Mouse (Mus musculus) brain, adult 2 months (tissue): ENCODE data around the gene Olfr159.
A peak's percentile ranks its signal among the peaks of the same experiment; 100 is the strongest.

ENCODE experiments used
- DNase-seq: peaks from one replicate; pipeline ENCODE4 v3.0.0; 2011; ENCODE audit warnings: low read depth, low spot score

Gene Olfr159

GRCm38 (mm10) chr4:43729794-43730550, 40.8 kb downstream of the Olfr159 start, which contains the start of gene Spaar:
TSS of gene Spaar (plus strand) at chr4:43730034.
- no peak for DNase-seq

DNA sequence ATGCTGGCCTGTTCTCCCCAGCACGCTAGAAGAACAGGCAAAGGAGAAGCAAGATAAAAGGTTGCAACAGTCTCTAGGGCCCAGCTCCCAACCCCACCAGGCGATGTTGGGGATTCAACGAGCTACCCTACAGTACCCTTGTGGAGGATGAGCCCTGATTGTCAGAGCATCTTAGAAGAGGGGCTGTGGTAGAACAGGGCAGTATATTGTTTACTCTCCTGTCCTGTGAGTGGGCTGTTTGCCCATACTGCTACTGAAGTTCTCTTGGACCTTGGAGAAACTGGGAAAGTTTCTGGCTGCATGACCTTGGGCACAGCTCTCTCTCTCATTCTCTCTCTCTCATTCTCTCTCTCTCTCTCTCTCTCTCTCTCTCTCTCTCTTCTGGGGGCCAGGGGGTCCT, 41.7 kb downstream of the Olfr159 start:
- DNase-seq: no peak

DNA sequence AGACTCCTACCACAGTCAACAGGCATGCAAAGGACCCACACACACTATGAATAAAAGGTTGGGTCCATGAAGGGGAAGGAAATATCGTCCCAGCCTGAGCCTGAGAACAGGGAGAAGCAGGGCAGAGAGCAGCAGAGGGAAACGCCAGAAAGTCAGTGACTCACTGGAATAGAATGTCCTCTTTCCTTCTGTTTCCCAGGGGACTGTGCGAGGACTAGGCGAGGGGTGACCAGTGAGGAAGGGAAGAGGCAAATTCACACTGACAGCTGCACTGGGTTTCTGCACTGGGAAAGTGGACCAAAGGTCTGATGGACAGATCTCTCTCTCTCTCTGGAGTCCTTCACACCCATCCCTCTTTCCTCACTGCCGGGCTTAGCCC, 42.2 kb downstream of the Olfr159 start:
- no peak for DNase-seq

DNA sequence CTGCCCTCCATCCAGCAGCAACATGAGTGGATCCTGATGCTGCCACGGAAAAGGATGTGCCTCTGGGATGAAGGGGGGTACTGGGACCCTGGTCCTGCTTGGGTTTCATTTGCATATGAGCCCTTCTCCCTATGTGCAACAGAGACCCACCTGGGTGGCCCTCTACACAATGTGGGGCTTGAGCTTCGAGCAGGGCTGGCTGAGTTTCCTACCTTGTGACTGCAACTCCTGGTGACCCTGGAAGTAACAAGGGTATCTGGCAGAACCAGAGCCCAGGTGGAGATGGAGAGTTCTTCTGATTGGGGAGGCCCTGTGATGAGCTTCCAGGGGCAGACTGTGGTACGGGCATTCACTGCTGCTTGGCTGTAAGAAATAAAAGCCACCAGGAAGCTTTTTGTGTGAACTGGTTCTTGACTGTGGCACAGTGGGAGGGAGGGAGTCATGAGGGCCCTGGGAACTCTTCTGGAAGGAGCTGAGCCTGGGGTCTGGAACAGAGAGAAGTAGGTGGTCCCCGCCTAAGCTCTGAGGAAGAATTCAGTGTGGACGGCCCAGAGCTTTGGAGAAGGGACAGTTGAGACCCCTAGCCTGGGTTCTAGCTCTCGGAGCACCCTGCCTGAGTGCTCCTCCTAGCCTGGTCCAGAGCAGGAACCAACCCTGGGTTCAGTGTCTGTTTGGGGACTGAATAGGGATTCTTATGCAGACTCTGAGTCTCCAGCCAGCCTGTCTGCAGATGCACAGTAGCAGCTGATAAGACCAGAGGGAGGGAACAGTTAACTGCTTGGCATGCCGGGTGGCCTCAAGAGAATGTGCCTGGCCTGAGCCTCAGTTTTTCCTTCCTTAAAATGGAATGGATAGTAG, 42.9 kb downstream of the Olfr159 start:
- DNase-seq: no peak

GRCm38 (mm10) chr4:43726995-43727394, 43.8 kb downstream of the Olfr159 start, which contains the start of gene Hrct1:
TSS of gene Hrct1 (plus strand) at chr4:43727188.
- DNase-seq: peak; percentile 43

DNA sequence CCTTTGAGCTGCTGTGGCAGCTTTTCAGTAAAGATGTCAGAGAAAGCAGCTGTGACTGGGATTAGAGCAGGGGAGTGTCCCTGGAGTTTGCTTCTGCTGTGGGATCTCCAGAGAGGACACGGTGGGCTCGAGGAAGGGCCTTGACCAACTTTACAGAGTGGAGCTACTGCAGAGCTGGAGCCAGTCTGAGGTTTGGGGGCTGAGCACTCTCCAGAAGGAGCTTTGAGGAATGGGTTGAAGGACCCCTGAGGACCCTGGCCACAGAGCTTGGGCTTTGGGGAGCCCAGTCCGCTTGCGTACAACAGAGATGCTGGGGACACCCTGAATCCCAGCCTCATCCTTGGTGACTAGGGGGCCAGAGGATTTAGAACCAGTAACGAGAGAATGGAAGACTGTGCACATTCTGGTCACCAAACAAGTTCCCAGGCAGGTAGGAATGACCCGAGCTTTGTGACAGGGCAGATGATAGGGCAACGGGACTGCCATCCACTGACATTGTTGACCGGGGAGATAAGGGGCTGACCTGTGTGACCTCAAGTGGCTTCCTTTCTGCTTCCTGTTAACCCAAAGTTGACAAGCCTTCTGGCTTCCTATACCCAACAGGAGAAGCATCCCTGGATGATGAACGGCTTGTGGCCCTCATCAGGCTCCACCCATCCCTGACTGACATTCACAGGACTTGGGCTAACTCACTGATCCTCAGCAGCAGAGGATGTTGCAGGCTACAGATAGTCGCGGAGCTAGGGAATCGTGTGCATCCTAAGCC, 44.4 kb downstream of the Olfr159 start:
- no peak for DNase-seq

GRCm38 (mm10) chr4:43724764-43725163, 46.0 kb downstream of the Olfr159 start:
- DNase-seq: peak; percentile 38

GRCm38 (mm10) chr4:43722191-43722590, 48.6 kb downstream of the Olfr159 start:
- DNase-seq: peak; percentile 42

DNA sequence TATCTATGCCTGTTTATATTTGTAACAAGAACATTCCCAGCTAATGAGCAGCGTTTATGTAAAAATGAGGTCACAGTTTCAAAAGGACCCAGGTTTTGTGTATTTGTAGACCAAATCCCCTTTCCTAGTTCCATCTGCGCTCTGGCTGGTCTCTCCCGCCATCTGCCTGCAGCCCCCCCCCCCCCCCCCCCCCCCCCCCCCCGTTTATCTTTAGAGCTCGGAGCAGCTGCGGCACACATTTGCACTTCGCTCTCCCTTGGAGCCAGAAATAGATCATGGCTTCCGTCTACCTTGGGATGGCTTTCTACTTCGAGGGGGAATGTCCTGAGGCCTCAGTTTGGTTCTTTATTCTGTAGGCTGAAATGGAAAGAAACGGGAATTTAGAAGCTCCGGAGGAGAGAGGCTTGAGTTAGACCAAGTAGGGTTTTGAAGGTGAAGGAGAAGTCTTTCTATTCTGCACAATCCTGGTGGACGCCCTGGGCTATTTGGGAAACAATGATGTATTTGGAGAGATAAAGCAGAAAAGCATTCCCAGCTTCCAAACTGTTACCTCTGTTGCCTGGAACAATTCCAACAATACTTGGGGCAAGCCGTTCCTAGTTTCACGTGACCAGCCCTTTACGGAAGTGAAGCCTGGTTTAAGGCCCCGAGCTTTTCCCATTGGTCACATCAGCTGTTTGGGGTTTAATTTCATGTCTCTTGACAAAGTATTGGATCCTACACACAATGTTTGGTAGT, 50.1 kb downstream of the Olfr159 start:
- peak; percentile 61 for DNase-seq
